Mouse (Mus musculus) hindbrain, embryonic 14.5 days (tissue): ENCODE measurements at regions not wholly inside any gene's neighbourhood (a gene's known extent, or its start where the extent isn't known, plus 50 kb on each side); places are given as distances from the start of the nearest gene placed in this dataset.

Experiments
- ATAC-seq: fragments of 200-750 bp; cut with Nextera tagmentation; 2 replicates; pipeline ENCODE4 v1.8.0; 2017; ENCODE audit warnings: moderate number of reproducible peaks, mild to moderate bottlenecking, moderate TSS enrichment, moderate library complexity; ENCODE audit not compliant: low FRiP score
- DNase-seq: peaks from one replicate; pipeline ENCODE4 v3.0.0-alpha.2; 2015; ENCODE audit warnings: low spot score
- H3K27ac ChIP-seq: fragments of 300-500 bp; sonication (generic); 2 replicates; pipeline ENCODE4 v1.5.1; 2014; ENCODE audit warnings: mild to moderate bottlenecking, moderate library complexity
- H3K27me3 ChIP-seq: fragments of 300-500 bp; sonication (generic); 2 replicates; pipeline ENCODE4 v1.6.1; 2014; ENCODE audit warnings: mild to moderate bottlenecking, low read length, mixed read lengths; ENCODE audit not compliant: control insufficient read depth, insufficient read depth
- H3K36me3 ChIP-seq: fragments of 300-500 bp; sonication (generic); replicated peaks from 2 replicates; pipeline ENCODE4 v1.6.1; 2014; ENCODE audit not compliant: control insufficient read depth, insufficient read depth
- H3K4me1 ChIP-seq: fragments of 300-500 bp; sonication (generic); replicated peaks from 2 replicates; pipeline ENCODE4 v1.6.1; 2014; ENCODE audit warnings: antibody characterized with exemption, low read length, mixed read lengths; ENCODE audit not compliant: control insufficient read depth, insufficient read depth
- H3K4me2 ChIP-seq: fragments of 300-500 bp; sonication (generic); replicated peaks from 2 replicates; pipeline ENCODE4 v1.6.1; 2014; ENCODE audit warnings: mild to moderate bottlenecking, moderate library complexity
- H3K4me3 ChIP-seq: fragments of 300-500 bp; sonication (generic); replicated peaks from 2 replicates; pipeline ENCODE4 v1.5.1; 2014; ENCODE audit warnings: mild to moderate bottlenecking, low read length
- H3K9ac ChIP-seq: fragments of 300-500 bp; sonication (generic); 2 replicates; pipeline ENCODE4 v1.6.1; 2014
- H3K9me3 ChIP-seq: fragments of 300-500 bp; sonication (generic); 2 replicates; pipeline ENCODE4 v1.6.1; 2016; ENCODE audit warnings: low read length; ENCODE audit not compliant: control insufficient read depth
- WGBS: fragments of 180-500 bp; shearing (Covaris S2); extraction: QIAGEN DNeasy Blood & Tissue Kit; methylation state at CpG from one replicate; pipeline ENCODE4 v1.1.7; 2014; 5-methylcytosine and 5-hydroxymethylcytosine counted together

DNA sequence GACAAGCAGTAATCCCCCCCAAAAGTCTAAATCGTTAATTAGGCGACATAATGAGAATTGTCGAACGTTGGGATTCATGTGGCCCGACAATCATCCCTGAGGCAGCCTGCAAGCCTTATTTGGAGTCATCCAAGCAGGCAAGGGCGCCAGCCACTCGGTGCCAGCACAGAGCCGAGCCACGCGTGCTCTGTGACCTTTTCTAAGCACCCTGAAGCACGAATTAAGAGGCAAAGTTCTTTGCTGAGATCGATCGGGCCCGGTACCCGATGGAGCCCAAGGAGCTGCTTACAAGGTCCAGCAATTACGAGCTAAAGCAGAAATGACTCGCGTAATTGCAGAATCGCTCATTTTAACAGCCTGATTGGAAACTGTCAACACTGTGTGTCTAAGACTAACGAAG is 61.9 kb upstream of the Ppp2r5c start:
- H3K9me3 ChIP-seq, result no peaks in the 10 kb centered on the region
- H3K4me1 ChIP-seq, result peaks cover 10% of the 10 kb centered on the region
- H3K27me3 ChIP-seq, result no peaks in the 10 kb centered on the region
- no peak overlapping the region for H3K9ac ChIP-seq
- no peak overlapping the region for H3K27ac ChIP-seq
- H3K4me2 ChIP-seq, result peak overlapping the region; percentile 27
- DNase-seq (no peak), ATAC-seq (no peak)
- 45% methylated on average over 20 of the region's 20 CpGs for WGBS
- no peaks in the 10 kb centered on the region for H3K36me3 ChIP-seq
- H3K4me3 ChIP-seq, result no peak overlapping the region

DNA sequence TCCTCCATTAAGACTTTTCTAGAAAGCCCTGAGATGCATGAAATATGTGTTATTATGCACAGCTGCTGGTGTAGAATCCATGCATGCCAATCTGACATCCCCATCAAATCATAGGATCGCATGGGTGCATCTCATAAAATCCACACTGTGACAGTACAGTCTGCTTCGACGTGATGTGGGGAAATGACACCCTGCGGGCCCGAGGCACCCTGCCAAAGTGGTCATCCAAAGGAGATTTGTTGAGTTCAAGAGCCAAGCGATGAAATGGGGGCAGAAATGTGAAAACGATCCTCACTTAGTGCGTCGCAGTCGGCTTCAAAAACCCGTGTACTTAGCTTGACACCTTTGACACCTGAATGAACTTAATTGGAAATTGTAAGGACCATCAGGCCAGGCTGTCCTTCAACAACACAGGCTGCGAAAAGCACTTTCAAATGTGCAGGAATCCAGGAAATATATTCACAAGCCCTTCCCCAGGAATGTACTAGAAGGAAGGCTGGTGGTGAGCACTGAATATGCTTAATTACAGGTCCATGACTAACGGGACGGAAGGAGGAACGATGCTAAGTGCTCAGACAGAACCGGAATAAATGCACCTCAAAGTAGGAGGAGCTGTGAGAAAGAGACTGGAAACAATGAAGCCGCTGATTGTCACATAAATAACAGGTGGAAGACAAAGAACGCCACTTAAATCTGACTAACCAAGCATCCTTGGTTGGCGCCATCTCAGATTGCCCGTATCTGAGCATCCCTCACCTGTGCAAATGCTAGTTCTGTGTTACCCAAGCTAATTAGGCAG is 60.9 kb upstream of the Ppp2r5c start:
- ATAC-seq, result no peak
- Histone ChIP-seq H3K9ac (no peak overlapping the region), H3K4me3 (no peak overlapping the region), H3K27me3 (no peaks in the 10 kb centered on the region), H3K36me3 (no peaks in the 10 kb centered on the region), H3K9me3 (no peaks in the 10 kb centered on the region), H3K4me2 (no peak overlapping the region), H3K4me1 (peaks cover 10% of the 10 kb centered on the region; the same call in 1 of the 2 replicates), H3K27ac (no peak overlapping the region)
- 64% methylated on average over 20 of the region's 20 CpGs for WGBS
- DNase-seq, result no peak

DNA sequence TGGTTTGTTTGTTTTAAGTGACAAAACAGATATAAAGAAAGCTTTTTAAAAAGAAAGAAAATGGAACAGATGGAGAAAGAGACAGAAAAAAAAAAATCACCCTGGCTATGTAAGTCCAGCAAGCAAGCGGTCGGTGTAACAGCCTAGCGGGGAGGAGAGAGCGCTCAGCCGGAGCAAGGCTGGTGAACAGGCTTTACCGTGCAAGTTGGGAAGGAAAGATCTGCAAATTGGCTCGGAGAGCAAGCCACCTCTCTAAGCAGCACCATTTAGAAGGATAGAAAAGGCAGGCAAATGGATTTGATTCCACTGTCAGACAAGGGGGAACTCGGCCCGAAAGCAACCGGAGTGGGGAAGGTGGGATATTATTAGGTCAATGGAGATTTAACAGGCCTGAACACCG is 59.9 kb upstream of the Ppp2r5c start:
- 51% methylated on average over 11 of the region's 11 CpGs for WGBS
- no peaks in the 10 kb centered on the region for H3K27me3 ChIP-seq
- no peak for DNase-seq
- no peak overlapping the region for H3K9ac ChIP-seq
- peaks cover 10% of the 10 kb centered on the region; the same call in 1 of the 2 replicates for H3K4me1 ChIP-seq
- no peak for ATAC-seq
- no peak overlapping the region for H3K4me2 ChIP-seq
- no peaks in the 10 kb centered on the region for H3K36me3 ChIP-seq
- H3K9me3 ChIP-seq, result no peaks in the 10 kb centered on the region
- no peak overlapping the region for H3K27ac ChIP-seq
- H3K4me3 ChIP-seq, result no peak overlapping the region

DNA sequence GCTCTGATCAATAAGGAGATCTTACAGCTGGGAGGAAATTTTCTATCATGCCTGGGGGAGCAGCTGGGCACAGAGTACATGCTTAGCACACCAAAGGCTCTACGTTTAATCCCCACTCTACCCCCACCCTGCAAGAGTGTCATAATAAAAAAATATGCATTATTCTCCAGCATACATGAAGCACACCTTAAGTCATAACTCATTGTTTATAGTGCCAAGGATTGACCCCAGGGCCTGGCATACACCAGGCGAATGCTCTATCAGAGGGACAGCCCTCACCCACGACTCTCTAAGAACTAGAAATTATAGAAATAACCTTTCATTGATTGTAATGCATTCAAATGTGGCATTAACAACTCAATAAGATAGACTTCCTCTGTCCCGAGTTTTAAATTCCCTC is 59.4 kb upstream of the Ppp2r5c start:
- Histone ChIP-seq H3K4me1 (peaks cover 10% of the 10 kb centered on the region; the same call in 1 of the 2 replicates), H3K36me3 (no peaks in the 10 kb centered on the region), H3K4me3 (no peak overlapping the region), H3K27ac (no peak overlapping the region), H3K4me2 (no peak overlapping the region), H3K27me3 (no peaks in the 10 kb centered on the region), H3K9ac (no peak overlapping the region), H3K9me3 (no peaks in the 10 kb centered on the region)
- DNase-seq (no peak), ATAC-seq (no peak)
- WGBS, result 48% methylated on average over 4 of the region's 4 CpGs

DNA sequence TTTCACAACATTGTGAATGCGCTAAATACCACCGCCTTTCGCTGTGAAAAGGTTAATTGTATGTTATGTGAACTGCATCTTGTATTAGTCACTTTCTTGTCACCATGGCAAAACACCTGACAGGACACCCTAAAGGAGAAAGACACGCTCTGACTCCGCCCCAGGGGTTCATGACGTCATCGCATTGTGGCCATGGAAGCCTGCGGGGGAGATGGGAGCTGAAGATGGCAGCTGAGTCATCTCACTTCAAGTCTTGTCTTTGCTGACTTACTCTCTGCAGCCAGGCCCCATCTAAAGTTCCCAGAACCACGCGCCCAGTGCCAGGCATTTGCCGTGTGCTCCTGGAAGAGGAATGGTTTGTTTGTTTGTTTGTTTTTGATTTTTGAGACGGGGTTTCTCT is 57.5 kb upstream of the Ppp2r5c start:
- H3K4me1 ChIP-seq, result peaks cover 10% of the 10 kb centered on the region; the same call in 1 of the 2 replicates
- ATAC-seq (no peak), DNase-seq (no peak)
- no peak overlapping the region for H3K4me3 ChIP-seq
- WGBS, result 71% methylated on average over 12 of the region's 12 CpGs
- no peak overlapping the region for H3K4me2 ChIP-seq
- no peaks in the 10 kb centered on the region for H3K9me3 ChIP-seq
- H3K9ac ChIP-seq, result no peak overlapping the region
- no peak overlapping the region for H3K27ac ChIP-seq
- H3K36me3 ChIP-seq, result no peaks in the 10 kb centered on the region
- no peaks in the 10 kb centered on the region for H3K27me3 ChIP-seq

DNA sequence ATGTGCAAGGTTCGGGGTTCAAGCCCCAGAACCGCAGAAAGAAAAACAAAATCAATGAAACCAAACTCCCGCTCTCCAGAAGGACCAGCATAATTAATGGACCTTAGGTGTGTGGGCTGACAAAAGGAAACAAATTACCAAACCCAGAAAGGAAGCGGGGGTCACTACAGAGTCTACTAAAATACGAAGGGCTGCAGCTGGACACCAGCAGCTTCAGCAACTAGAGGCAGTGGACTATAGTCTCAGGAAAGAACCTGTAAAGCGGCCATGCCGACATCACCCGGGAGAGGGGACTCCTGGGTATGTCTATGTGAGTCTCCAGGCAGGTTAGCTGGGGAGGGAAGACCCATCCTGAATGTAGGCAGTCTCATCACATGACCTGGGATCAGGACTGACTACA is 55.5 kb upstream of the Ppp2r5c start:
- Histone ChIP-seq H3K9ac (no peak overlapping the region), H3K36me3 (no peaks in the 10 kb centered on the region), H3K4me3 (no peak overlapping the region), H3K9me3 (no peaks in the 10 kb centered on the region), H3K27ac (no peak overlapping the region), H3K4me1 (0 out of 2 replicates have a peak, but pooled peaks cover 5% of the 10 kb centered on the region), H3K27me3 (no peaks in the 10 kb centered on the region), H3K4me2 (no peak overlapping the region)
- whole genome bisulfite sequencing, result 82% methylated on average over 8 of the region's 8 CpGs
- DNase-seq (no peak), ATAC-seq (no peak)

DNA sequence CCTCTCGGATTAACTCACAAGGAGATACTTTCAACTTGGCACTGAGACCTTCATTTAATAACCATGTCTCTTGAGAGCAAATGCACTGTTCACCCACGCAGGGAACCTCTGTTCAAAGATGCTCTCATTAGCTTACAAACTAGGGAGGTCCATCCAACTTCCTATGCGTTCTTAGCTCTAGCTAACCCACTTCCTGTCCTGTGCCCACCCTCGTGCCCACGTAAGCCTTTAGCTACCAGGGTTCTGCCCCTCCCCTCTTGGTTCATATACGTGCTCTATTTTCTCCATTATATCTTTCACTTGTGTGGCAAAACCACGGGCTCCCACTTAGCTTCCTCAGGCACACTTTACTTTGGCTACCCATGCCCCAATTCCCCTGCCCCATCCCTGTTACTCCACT is 53.4 kb upstream of the Ppp2r5c start:
- Histone ChIP-seq H3K4me2 (no peak overlapping the region), H3K9ac (no peak overlapping the region), H3K9me3 (no peaks in the 10 kb centered on the region), H3K4me1 (no peaks in the 10 kb centered on the region), H3K36me3 (no peaks in the 10 kb centered on the region), H3K27ac (no peak overlapping the region), H3K27me3 (no peaks in the 10 kb centered on the region), H3K4me3 (no peak overlapping the region)
- DNase-seq (no peak), ATAC-seq (no peak)
- 85% methylated on average over 7 of the region's 7 CpGs for WGBS
